Mouse (Mus musculus) ovary, adult 18-20 months (tissue): ENCODE results near the gene Pak3.

Source experiments
- DNase-seq: peaks from one replicate; pipeline ENCODE4 v3.0.0; 2022; ENCODE audit warnings: low spot score, mixed read lengths

Gene Pak3

GRCm38 (mm10) chrX:143664221-143665150 lies 146.1 kb downstream of the Pak3 start:
- DNase-seq = peak; percentile 52

GRCm38 (mm10) chrX:143665771-143666170 lies 147.4 kb downstream of the Pak3 start:
- DNase-seq = no peak

GRCm38 (mm10) chrX:143666991-143667390 lies 148.6 kb downstream of the Pak3 start:
- no peak for DNase-seq

GRCm38 (mm10) chrX:143668242-143668641 lies 149.9 kb downstream of the Pak3 start:
- DNase-seq = peak; percentile 4

- DNase-seq = no peak
Measured at GRCm38 (mm10) chrX:143678566-143678965, 160.2 kb downstream of the Pak3 start.

- no peak for DNase-seq
Measured at GRCm38 (mm10) chrX:143722250-143722649, 203.9 kb downstream of the Pak3 start.

GRCm38 (mm10) chrX:143725411-143725810 lies 207.0 kb downstream of the Pak3 start:
- DNase-seq = no peak

GRCm38 (mm10) chrX:143736035-143736434 lies 217.6 kb downstream of the Pak3 start:
- no peak for DNase-seq

GRCm38 (mm10) chrX:143739171-143739570 lies 220.8 kb downstream of the Pak3 start:
- no peak for DNase-seq

GRCm38 (mm10) chrX:143762556-143762955 lies 244.2 kb downstream of the Pak3 start:
- DNase-seq = no peak

GRCm38 (mm10) chrX:143815948-143816347 lies 297.6 kb downstream of the Pak3 start:
- no peak for DNase-seq

GRCm38 (mm10) chrX:143818961-143819360 lies 300.6 kb downstream of the Pak3 start:
- DNase-seq = no peak

GRCm38 (mm10) chrX:143826521-143826920 lies 308.1 kb downstream of the Pak3 start:
- no peak for DNase-seq

GRCm38 (mm10) chrX:143827212-143827611 lies 308.8 kb downstream of the Pak3 start, which contains the start of gene Capn6:
TSS of gene Capn6 (minus strand) at chrX:143827414.
- DNase-seq = no peak

GRCm38 (mm10) chrX:143846637-143847036 lies 328.2 kb downstream of the Pak3 start:
- no peak for DNase-seq
